Mouse (Mus musculus) urinary bladder, postnatal 25 days (tissue): Measurements from ENCODE around the gene Cnr1.

Experiments used
- DNase-seq: peaks from one replicate; pipeline ENCODE4 v3.0.0; 2022; ENCODE audit warnings: low spot score

Gene Cnr1

GRCm38 (mm10) chr4:33941557-33941956, 17.2 kb downstream of the Cnr1 start:
- no peak for DNase-seq

GRCm38 (mm10) chr4:33943936-33944335, 19.5 kb downstream of the Cnr1 start:
- DNase-seq = no peak

- no peak for DNase-seq
These were observed 21.3 kb downstream of the Cnr1 start for GRCm38 (mm10) chr4:33945742-33946141.

GRCm38 (mm10) chr4:33947584-33947983, 23.2 kb downstream of the Cnr1 start:
- DNase-seq = no peak

- no peak for DNase-seq
These were observed 33.0 kb downstream of the Cnr1 start for GRCm38 (mm10) chr4:33957398-33957797.

GRCm38 (mm10) chr4:33958515-33958914, 34.1 kb downstream of the Cnr1 start:
- DNase-seq = no peak

GRCm38 (mm10) chr4:33959841-33960240, 35.4 kb downstream of the Cnr1 start:
- no peak for DNase-seq

- no peak for DNase-seq
These were observed 46.3 kb downstream of the Cnr1 start for GRCm38 (mm10) chr4:33970726-33971125.

- DNase-seq = no peak
These were observed 64.2 kb downstream of the Cnr1 start for GRCm38 (mm10) chr4:33988466-33989089.

GRCm38 (mm10) chr4:33992687-33993086, 68.3 kb downstream of the Cnr1 start:
- DNase-seq = no peak

GRCm38 (mm10) chr4:33996382-33996781, 72.0 kb downstream of the Cnr1 start:
- no peak for DNase-seq
